Mouse (Mus musculus): ENCODE measurements around the gene Tnpo2.

GRCm38 (mm10) chr8:84989311-84989731, 47.4 kb upstream of the Tnpo2 start:
- TF ChIP-seq CTCF (IDR thresholded peaks at IDR 0.05 in 2 of 3, conservative IDR thresholded peaks at IDR 0.05 in 1 of 3; ENCODE audit: control insufficient read depth in 1 of 3, insufficient read depth in 1 of 3, low read depth in 2 of 3, low read length in 3 of 3, poor library complexity in 1 of 3, severe bottlenecking in 1 of 3) (no peak), EP300 (IDR thresholded peaks at IDR 0.05; ENCODE audit: low read depth in 1 of 2, low read length in 2 of 2) (no peak), MAFK (IDR thresholded peaks at IDR 0.05; ENCODE audit: borderline replicate concordance, low read depth, low read length) (no peak), POLR2A (IDR thresholded peaks at IDR 0.05; ENCODE audit: control insufficient read depth in 1 of 2, insufficient read depth in 1 of 2, low read depth in 1 of 2, low read length in 2 of 2, poor library complexity in 1 of 2) (no peak), GATA1 (IDR thresholded peaks at IDR 0.05; ENCODE audit: low read depth, low read length) (no peak), ZNF384 (IDR thresholded peaks at IDR 0.05; ENCODE audit: low read depth, low read length) (no peak), JUND (IDR thresholded peaks at IDR 0.05; ENCODE audit: low read depth, low read length) (no peak), E2F4 (IDR thresholded peaks at IDR 0.05; ENCODE audit: borderline replicate concordance, low read depth, low read length) (no peak), NELFE (IDR thresholded peaks at IDR 0.05; ENCODE audit: low read depth, low read length) (no peak), HCFC1 (IDR thresholded peaks at IDR 0.05; ENCODE audit: low read depth, low read length) (no peak), TBP (IDR thresholded peaks at IDR 0.05; ENCODE audit: low read depth, low read length) (no peak), USF1 (IDR thresholded peaks at IDR 0.05; ENCODE audit: low read depth, low read length) (no peak), ETS1 (IDR thresholded peaks at IDR 0.05; ENCODE audit: low read depth, low read length) (no peak), MAX (IDR thresholded peaks at IDR 0.05; ENCODE audit: low read length) (no peak)
